Mouse (Mus musculus) midbrain, postnatal 0 days (tissue): ENCODE results near the gene Pex14. TPM values are rescaled to one million over a fixed set of nuclear protein-coding genes. Genes with fewer than 3 reads are reported as not detected.
A peak's percentile ranks its signal among the peaks of the same experiment; 100 is the strongest.

Experiments used
- ATAC-seq: fragments of 200-750 bp; cut with Nextera tagmentation; 2 replicates; pipeline ENCODE4 v1.8.0; 2017; ENCODE audit warnings: moderate number of reproducible peaks, mild to moderate bottlenecking, moderate TSS enrichment, moderate library complexity; ENCODE audit not compliant: low FRiP score
- DNase-seq: peaks from one replicate; pipeline ENCODE4 v3.0.0-alpha.2; 2015; ENCODE audit warnings: low spot score
- H3K27ac ChIP-seq: fragments of 300-500 bp; sonication (generic); 2 replicates; pipeline ENCODE4 v1.5.1; 2014; ENCODE audit warnings: low read depth, mild to moderate bottlenecking, low read length, mixed read lengths
- H3K27me3 ChIP-seq: fragments of 300-500 bp; sonication (generic); 2 replicates; pipeline ENCODE4 v1.6.1; 2014; ENCODE audit warnings: low read length, control low read depth, mixed read lengths; ENCODE audit not compliant: insufficient read depth
- H3K36me3 ChIP-seq: fragments of 300-500 bp; sonication (generic); 2 replicates; pipeline ENCODE4 v1.6.1; 2014; ENCODE audit warnings: low read length, control low read depth, mixed read lengths; ENCODE audit not compliant: insufficient read depth
- H3K4me1 ChIP-seq: fragments of 300-500 bp; sonication (generic); 2 replicates; pipeline ENCODE4 v1.6.1; 2014; ENCODE audit warnings: mild to moderate bottlenecking, control low read depth, antibody characterized with exemption, low read length, mixed read lengths; ENCODE audit not compliant: insufficient read depth
- H3K4me2 ChIP-seq: fragments of 300-500 bp; sonication (generic); 2 replicates; pipeline ENCODE4 v1.6.1; 2014; ENCODE audit warnings: low read depth, mild to moderate bottlenecking, low read length, mixed read lengths; ENCODE audit not compliant: poor library complexity, severe bottlenecking
- H3K4me3 ChIP-seq: fragments of 300-500 bp; sonication (generic); 2 replicates; pipeline ENCODE4 v1.5.1; 2014; ENCODE audit warnings: low read depth, mild to moderate bottlenecking, low read length, moderate library complexity
- H3K9ac ChIP-seq: fragments of 300-500 bp; sonication (generic); replicated peaks from 2 replicates; pipeline ENCODE4 v1.6.1; 2014; ENCODE audit warnings: mild to moderate bottlenecking, low read length, moderate library complexity, mixed read lengths; ENCODE audit not compliant: poor library complexity, severe bottlenecking
- H3K9me3 ChIP-seq: fragments of 300-500 bp; sonication (generic); 2 replicates; pipeline ENCODE4 v1.6.1; 2016; ENCODE audit warnings: low read length, control low read depth
- CTCF ChIP-seq: IDR thresholded peaks from 2 replicates; pipeline ENCODE4 v1.5.1; 2016; ENCODE audit warnings: antibody characterized with exemption, mild to moderate bottlenecking
- WGBS: fragments of 180-500 bp; shearing (Covaris S2); extraction: QIAGEN DNeasy Blood & Tissue Kit; methylation state at CpG from one replicate; pipeline ENCODE4 v1.1.7; 2014; 5-methylcytosine and 5-hydroxymethylcytosine counted together
- polyA plus RNA-seq: library from polyadenylated mRNA; unstranded; fragments of >200 nt; fragmentation: Nextera tagmentation; extraction: Ambion mirVana; gene quantifications from 2 replicates; pipeline ENCODE4 v1.2.1, GENCODE M21; 2015
- total RNA-seq: library from RNA; depleted of rRNA; stranded (reverse); fragments of >200 nt; gene quantifications from 2 replicates; pipeline ENCODE4 v1.2.3, GENCODE M21; 2014

Gene Pex14
- total and polyA plus RNA-seq, 2 experiments from 2014 or later = 62.5 to 74.0 TPM

DNA sequence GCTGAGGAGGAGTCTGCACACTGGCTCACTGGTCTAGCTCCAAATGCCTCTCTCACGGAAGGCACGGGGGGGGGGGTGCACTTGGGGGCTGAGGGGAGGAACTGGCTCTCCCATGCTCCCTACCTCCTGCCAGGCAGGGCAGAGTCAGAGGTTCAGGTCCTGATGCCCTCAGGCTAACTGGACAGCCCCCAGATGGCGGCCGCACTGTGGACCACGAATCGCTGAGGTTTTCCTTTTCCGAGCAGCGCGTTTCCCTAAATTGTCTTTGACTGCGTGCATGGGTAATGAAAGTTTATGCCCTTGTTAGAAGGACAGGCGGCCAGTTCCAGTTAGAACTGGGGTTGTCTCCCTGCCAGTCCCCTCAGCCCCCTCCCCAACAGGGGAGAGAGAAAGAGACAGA lies 179.1 kb downstream of the Pex14 start:
- no peak for TF ChIP-seq CTCF
- WGBS = 58% methylated on average over 11 of the region's 11 CpGs

DNA sequence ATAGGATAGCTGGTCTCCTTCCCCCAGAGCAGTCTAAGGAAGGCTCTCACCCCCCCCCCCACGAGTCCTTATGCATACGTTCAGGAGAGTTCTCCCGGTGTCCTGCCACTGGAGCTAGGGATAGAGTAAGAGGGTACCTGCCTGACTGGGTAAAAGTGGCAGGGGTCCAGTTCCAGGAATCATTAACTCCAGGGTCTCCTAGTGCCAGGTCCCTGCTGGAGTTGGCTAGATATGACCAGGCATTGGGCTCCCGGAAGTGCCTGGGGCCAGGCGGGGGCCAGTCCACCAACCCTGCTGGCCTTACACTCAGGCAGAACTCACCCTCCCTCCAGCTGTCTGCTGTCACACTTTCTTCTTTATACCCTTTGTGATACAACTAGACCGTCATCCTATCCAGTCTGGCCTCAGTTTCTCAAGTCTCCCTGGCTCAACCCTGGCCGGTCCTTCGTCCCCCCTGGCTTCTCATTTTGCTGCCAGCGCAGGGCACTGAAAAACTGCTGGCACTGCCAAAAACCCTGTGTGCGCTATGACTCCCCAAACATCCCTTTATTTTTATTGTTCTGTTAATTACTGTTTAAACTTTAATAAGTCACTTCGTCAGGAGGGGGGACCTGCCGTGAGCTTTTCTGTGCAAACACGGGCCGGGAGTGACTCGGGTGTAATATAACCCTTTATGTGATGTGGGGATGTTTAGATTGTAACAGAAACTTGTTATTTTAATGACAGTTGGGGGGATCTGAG lies 180.8 kb downstream of the Pex14 start:
- 68% methylated on average over 14 of the region's 15 CpGs for WGBS
- Histone ChIP-seq H3K27ac (no peak overlapping the region), H3K4me3 (no peak overlapping the region), H3K4me2 (no peak overlapping the region), H3K9me3 (no peaks in the 10 kb centered on the region), H3K36me3 (no peaks in the 10 kb centered on the region), H3K4me1 (peaks cover 11% of the 10 kb centered on the region; the same call in 1 of the 2 replicates), H3K9ac (no peak overlapping the region), H3K27me3 (0 out of 2 replicates have a peak, but pooled peaks cover 3% of the 10 kb centered on the region)
- ATAC-seq = no peak
- TF ChIP-seq CTCF = no peak
- DNase-seq = no peak

More for the DNA sequence above, 179.1 kb downstream of the Pex14 start:
- no peak for ATAC-seq
- no peak for DNase-seq
- Histone ChIP-seq H3K4me2 (no peak overlapping the region), H3K9me3 (no peaks in the 10 kb centered on the region), H3K27ac (no peak overlapping the region), H3K27me3 (0 out of 2 replicates have a peak, but pooled peaks cover 8% of the 10 kb centered on the region), H3K9ac (no peak overlapping the region), H3K4me3 (no peak overlapping the region), H3K36me3 (no peaks in the 10 kb centered on the region), H3K4me1 (peaks cover 11% of the 10 kb centered on the region; the same call in 1 of the 2 replicates)

DNA sequence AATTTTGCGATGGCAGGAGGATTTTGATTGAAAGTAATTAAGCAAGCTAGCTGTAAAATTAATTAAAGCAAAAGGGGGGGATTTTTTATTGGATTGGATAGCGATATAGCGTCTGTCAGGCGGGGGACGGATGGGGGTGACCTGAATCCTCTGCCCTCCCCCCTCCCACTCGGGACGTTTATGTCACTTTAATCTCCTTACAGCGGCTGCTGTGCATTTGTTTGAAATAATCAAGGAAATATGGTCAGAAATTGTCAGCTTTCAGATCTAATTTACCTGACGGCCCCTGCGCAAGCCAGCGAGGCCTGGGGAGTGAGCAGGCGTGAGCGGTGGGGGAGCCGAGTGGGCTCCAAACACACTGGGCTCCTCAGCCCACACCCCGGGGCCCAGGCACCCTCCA lies 183.8 kb downstream of the Pex14 start:
- peak; percentile 20 for DNase-seq

DNA sequence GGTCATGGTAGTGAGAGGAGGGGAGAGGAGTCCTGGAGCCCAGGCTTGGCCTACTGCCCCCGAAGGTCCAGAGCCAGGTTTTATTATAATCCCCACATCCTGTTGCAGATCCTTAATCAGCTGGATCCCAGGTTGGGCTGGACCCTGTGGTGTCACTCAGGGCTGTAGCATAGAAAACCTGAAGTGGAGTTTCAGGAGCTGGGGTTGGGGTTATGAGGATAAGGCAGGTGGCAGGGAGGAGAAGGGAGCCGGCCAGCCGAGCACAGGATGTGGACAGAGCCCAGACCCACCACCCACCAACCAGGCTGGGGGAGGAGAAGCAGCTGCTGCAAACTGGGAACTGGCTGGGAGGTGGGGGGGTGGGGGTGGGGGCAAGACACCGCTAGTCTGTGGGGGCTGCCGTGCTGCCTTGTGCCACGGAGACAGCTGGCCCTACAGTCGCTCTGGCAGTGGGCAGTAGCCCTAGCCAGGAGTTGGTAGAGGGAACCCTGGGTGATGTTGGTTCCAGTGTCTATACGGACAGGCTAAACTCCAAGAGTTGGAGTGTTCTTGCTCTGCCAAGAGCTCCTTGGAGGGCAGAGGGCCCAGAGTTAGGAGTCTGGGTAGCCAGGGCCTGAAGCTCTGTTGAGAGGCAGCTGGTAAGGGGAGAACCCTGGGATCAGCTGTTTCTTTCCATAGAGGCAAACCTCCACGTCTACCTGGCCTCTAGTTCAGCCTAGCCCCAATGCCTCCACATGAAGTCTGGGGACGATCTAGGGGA lies 184.6 kb downstream of the Pex14 start:
- Histone ChIP-seq H3K9me3 (no peaks in the 10 kb centered on the region), H3K4me2 (no peak overlapping the region), H3K4me1 (no peaks in the 10 kb centered on the region), H3K4me3 (no peak overlapping the region), H3K27me3 (0 out of 2 replicates have a peak, but pooled peaks cover 3% of the 10 kb centered on the region), H3K36me3 (no peaks in the 10 kb centered on the region), H3K9ac (no peak overlapping the region), H3K27ac (no peak overlapping the region)
- DNase-seq (peak; percentile 87), ATAC-seq (peak; percentile 71)
- TF ChIP-seq CTCF = no peak
- 35% methylated on average over 10 of the region's 10 CpGs for WGBS

More for the DNA sequence above, 183.8 kb downstream of the Pex14 start:
- Histone ChIP-seq H3K36me3 (no peaks in the 10 kb centered on the region), H3K27ac (no peak overlapping the region), H3K9me3 (no peaks in the 10 kb centered on the region), H3K9ac (no peak overlapping the region), H3K27me3 (0 out of 2 replicates have a peak, but pooled peaks cover 3% of the 10 kb centered on the region), H3K4me2 (no peak overlapping the region), H3K4me1 (no peaks in the 10 kb centered on the region), H3K4me3 (no peak overlapping the region)
- TF ChIP-seq CTCF = no peak
- ATAC-seq = no peak
- WGBS = 57% methylated on average over 14 of the region's 15 CpGs

DNA sequence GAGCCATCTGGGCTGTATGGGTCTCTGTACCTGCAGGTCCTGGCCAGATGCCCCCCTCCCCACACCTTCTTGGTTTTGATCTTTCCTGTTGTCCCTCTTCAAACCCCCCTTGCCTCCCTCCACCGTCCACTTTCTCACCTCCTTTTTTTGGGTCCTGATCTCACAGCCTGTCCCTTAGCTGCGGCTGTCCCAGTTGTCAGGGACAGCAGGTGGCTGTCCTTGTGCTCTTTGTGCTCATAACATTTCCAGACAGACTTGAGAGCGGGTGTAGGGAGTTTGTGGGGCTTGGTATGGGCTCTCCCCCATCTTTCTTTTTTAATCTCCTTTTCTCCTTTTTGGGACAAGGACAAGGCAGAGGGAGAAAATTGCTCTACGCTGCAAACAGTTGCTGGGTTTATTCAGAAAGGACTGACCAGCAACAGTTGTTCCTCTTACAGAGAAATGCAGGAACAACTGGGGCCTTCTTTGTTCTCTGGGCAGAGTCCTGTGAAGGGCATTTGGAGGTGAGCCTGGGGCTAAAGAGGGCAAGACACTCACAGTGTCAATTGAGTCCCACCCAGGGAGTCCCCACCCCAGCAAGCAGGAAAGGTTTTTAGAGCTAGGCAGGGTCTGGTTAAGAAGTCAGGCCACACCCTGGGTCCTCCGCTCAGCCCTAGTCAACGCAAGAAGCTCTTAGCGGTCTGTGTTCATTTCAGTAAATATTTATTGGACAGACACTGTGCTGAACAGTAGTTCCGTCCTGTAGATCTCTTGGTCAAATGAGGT lies 186.7 kb downstream of the Pex14 start:
- H3K27me3 ChIP-seq = 0 out of 2 replicates have a peak, but pooled peaks cover 3% of the 10 kb centered on the region
- H3K9me3 ChIP-seq = no peaks in the 10 kb centered on the region
- no peak overlapping the region for H3K4me3 ChIP-seq
- H3K9ac ChIP-seq = no peak overlapping the region
- H3K4me1 ChIP-seq = peaks cover 2% of the 10 kb centered on the region; the same call in 1 of the 2 replicates
- ATAC-seq = no peak
- no peak overlapping the region for H3K4me2 ChIP-seq
- DNase-seq = no peak
- H3K27ac ChIP-seq = no peak overlapping the region
- no peak for TF ChIP-seq CTCF
- H3K36me3 ChIP-seq = no peaks in the 10 kb centered on the region
- 65% methylated on average over 8 of the region's 8 CpGs for WGBS
